ENCODE assay signal across 23 mouse cellular contexts in genomic region chr13:80381966-80382666, GRCm38 (mm10).
DNase-seq lines count a peak whose midpoint lies in the region; ATAC-seq and TF ChIP-seq lines count a peak whose summit lies in the region.
"Had no signal": no experiment of that assay in that cellular context is flagged by ENCODE, and none has a peak within 500 bp of the region (broad histone marks: within the 10 kb centered on the region; RNA-seq: fewer than 3 reads in every experiment).

No protein-coding gene starts in this region.

- H3K27ac ChIP-seq in lung, embryonic 14.5 days (ENCODE audit: low read depth) = no peak overlapping the region
- H3K27ac ChIP-seq in forebrain, embryonic 16.5 days (ENCODE audit: low read length) = no peak overlapping the region
- no peak overlapping the region for H3K27ac ChIP-seq in thymus, adult 2 months (ENCODE audit: control insufficient read depth, insufficient read depth, low read length)
- H3K27ac ChIP-seq: embryonic facial prominence, embryonic 12.5 days; gastrocnemius, adult 2 months; hindbrain, embryonic 13.5 days had no signal

- DNase-seq in frontal cortex, postnatal 36 days (ENCODE audit: low spot score in 2 of 2) = no peak
- DNase-seq in lung, embryonic 14.5 days = peak; percentile 42
- no peak for DNase-seq in lung, postnatal 25 days (ENCODE audit: low spot score)
- peak; percentile 50 for DNase-seq in brain, embryonic 18.5 days (ENCODE audit: low read depth, low spot score)
- DNase-seq in adrenal gland, adult (ENCODE audit: inconsistent age in 2 of 2, low spot score in 1 of 2) = no peak
- DNase-seq in thymus, adult 2 months = no peak
- DNase-seq: adrenal gland, adult 8-10 months; cerebellum, adult 18-20 months; cerebellum, postnatal 25 days; gastrocnemius, adult 2 months; heart, postnatal 14 days; kidney, postnatal 10 days; left cerebral cortex, postnatal 4 days; liver; lung, postnatal 36 days; right cerebral cortex, postnatal 25 days; thymus, adult 18-20 months had no signal

- ATAC-seq in frontal cortex, adult (ENCODE audit: low TSS enrichment) = peak; percentile 69
- ATAC-seq in lung, embryonic 14.5 days (ENCODE audit: insufficient read depth) = no peak
- ATAC-seq in forebrain, embryonic 16.5 days = peak; percentile 63
- ATAC-seq: intestine, embryonic 16.5 days had no signal

- H3K9ac ChIP-seq in lung, embryonic 14.5 days = no peak overlapping the region
- H3K9ac ChIP-seq in forebrain, embryonic 16.5 days (replicated peaks; ENCODE audit: low read depth, low read length) = no peak overlapping the region
- H3K9ac ChIP-seq: embryonic facial prominence, embryonic 12.5 days; heart, embryonic 12.5 days; hindbrain, embryonic 13.5 days had no signal

- H3K36me3 ChIP-seq in lung, embryonic 14.5 days (ENCODE audit: insufficient read depth) = no peaks in the 10 kb centered on the region
- no peaks in the 10 kb centered on the region for H3K36me3 ChIP-seq in forebrain, embryonic 16.5 days (ENCODE audit: control insufficient read depth, insufficient read depth)
- no peaks in the 10 kb centered on the region for H3K36me3 ChIP-seq in thymus, adult 2 months (ENCODE audit: control insufficient read depth, insufficient read depth, low read length)
- H3K36me3 ChIP-seq: embryonic facial prominence, embryonic 12.5 days; heart, embryonic 12.5 days; hindbrain, embryonic 13.5 days had no signal

- WGBS in lung, embryonic 14.5 days = 58% methylated on average over 2 of the region's 2 CpGs
- WGBS in forebrain, embryonic 16.5 days = 25% methylated on average over 2 of the region's 2 CpGs
- WGBS in thymus, adult 2 months = 76% methylated on average over 2 of the region's 2 CpGs

- no peaks in the 10 kb centered on the region for H3K9me3 ChIP-seq in lung, embryonic 14.5 days (ENCODE audit: low read depth, low read length)
- no peaks in the 10 kb centered on the region for H3K9me3 ChIP-seq in forebrain, embryonic 16.5 days (ENCODE audit: control insufficient read depth, low read length)
- H3K9me3 ChIP-seq: embryonic facial prominence, embryonic 12.5 days; heart, embryonic 12.5 days; hindbrain, embryonic 13.5 days had no signal

- no peaks in the 10 kb centered on the region for H3K4me1 ChIP-seq in lung, embryonic 14.5 days (ENCODE audit: insufficient read depth)
- H3K4me1 ChIP-seq in forebrain, embryonic 16.5 days (replicated peaks; ENCODE audit: control insufficient read depth, insufficient read depth, low read length) = peaks cover 2% of the 10 kb centered on the region; the same call in 1 of the 2 replicates
- H3K4me1 ChIP-seq in thymus, adult 2 months (replicated peaks; ENCODE audit: control insufficient read depth, insufficient read depth, low read length) = no peaks in the 10 kb centered on the region
- H3K4me1 ChIP-seq: embryonic facial prominence, embryonic 12.5 days; heart, embryonic 12.5 days had no signal

- TF ChIP-seq POLR2A in thymus, adult 2 months (IDR thresholded peaks at IDR 0.05; ENCODE audit: control insufficient read depth, extremely low read depth, insufficient read depth, low read length, poor library complexity) = no peak

- no peak overlapping the region for H3K4me2 ChIP-seq in lung, embryonic 14.5 days
- no peak overlapping the region for H3K4me2 ChIP-seq in forebrain, embryonic 16.5 days (ENCODE audit: low read length)
- H3K4me2 ChIP-seq: embryonic facial prominence, embryonic 12.5 days; heart, embryonic 12.5 days; hindbrain, embryonic 13.5 days had no signal

- no peak overlapping the region for H3K4me3 ChIP-seq in lung, embryonic 14.5 days (ENCODE audit: low read depth, low read length)
- no peak overlapping the region for H3K4me3 ChIP-seq in forebrain, embryonic 16.5 days (replicated peaks; ENCODE audit: low read length)
- H3K4me3 ChIP-seq in thymus, adult 2 months (ENCODE audit: control insufficient read depth, insufficient read depth, low read length) = no peak overlapping the region
- H3K4me3 ChIP-seq: embryonic facial prominence, embryonic 12.5 days; gastrocnemius, adult 2 months; heart, embryonic 12.5 days; hindbrain, embryonic 13.5 days had no signal

- H3K27me3 ChIP-seq in lung, embryonic 14.5 days (ENCODE audit: insufficient read depth, low read length) = no peaks in the 10 kb centered on the region
- no peaks in the 10 kb centered on the region for H3K27me3 ChIP-seq in forebrain, embryonic 16.5 days (replicated peaks; ENCODE audit: control insufficient read depth, insufficient read depth, low read length)
- no peaks in the 10 kb centered on the region for H3K27me3 ChIP-seq in thymus, adult 2 months (ENCODE audit: control insufficient read depth, insufficient read depth, low read length)
- H3K27me3 ChIP-seq: embryonic facial prominence, embryonic 12.5 days; heart, embryonic 12.5 days; hindbrain, embryonic 13.5 days had no signal

- no peak for TF ChIP-seq CTCF in lung, embryonic 14.5 days (IDR thresholded peaks at IDR 0.05; ENCODE audit: low read depth)
- TF ChIP-seq CTCF in thymus, adult 2 months (IDR thresholded peaks at IDR 0.05; ENCODE audit: borderline replicate concordance, control insufficient read depth, extremely low read depth, insufficient read depth, low read length, poor library complexity) = no peak

Comparison
In these comparisons a context has a peak if more than half of its experiments do, and no peak if none do; other contexts are left out.
1. DNase-seq: peak in lung, embryonic 14.5 days (single experiment) and brain, embryonic 18.5 days (single experiment); none in frontal cortex, postnatal 36 days (0 of 2), lung, postnatal 25 days (single experiment), adrenal gland, adult (0 of 2) and thymus, adult 2 months (single experiment).